Mouse (Mus musculus) hindbrain, embryonic 14.5 days (tissue): ENCODE measurements at regions not wholly inside any gene's neighbourhood (a gene's known extent, or its start where the extent isn't known, plus 50 kb on each side); places are given as distances from the start of the nearest gene placed in this dataset.

Experiments
- ATAC-seq: fragments of 200-750 bp; cut with Nextera tagmentation; 2 replicates; pipeline ENCODE4 v1.8.0; 2017; ENCODE audit warnings: moderate number of reproducible peaks, mild to moderate bottlenecking, moderate TSS enrichment, moderate library complexity; ENCODE audit not compliant: low FRiP score
- DNase-seq: peaks from one replicate; pipeline ENCODE4 v3.0.0-alpha.2; 2015; ENCODE audit warnings: low spot score
- H3K27ac ChIP-seq: fragments of 300-500 bp; sonication (generic); 2 replicates; pipeline ENCODE4 v1.5.1; 2014; ENCODE audit warnings: mild to moderate bottlenecking, moderate library complexity
- H3K27me3 ChIP-seq: fragments of 300-500 bp; sonication (generic); 2 replicates; pipeline ENCODE4 v1.6.1; 2014; ENCODE audit warnings: mild to moderate bottlenecking, low read length, mixed read lengths; ENCODE audit not compliant: control insufficient read depth, insufficient read depth
- H3K36me3 ChIP-seq: fragments of 300-500 bp; sonication (generic); replicated peaks from 2 replicates; pipeline ENCODE4 v1.6.1; 2014; ENCODE audit not compliant: control insufficient read depth, insufficient read depth
- H3K4me1 ChIP-seq: fragments of 300-500 bp; sonication (generic); replicated peaks from 2 replicates; pipeline ENCODE4 v1.6.1; 2014; ENCODE audit warnings: antibody characterized with exemption, low read length, mixed read lengths; ENCODE audit not compliant: control insufficient read depth, insufficient read depth
- H3K4me2 ChIP-seq: fragments of 300-500 bp; sonication (generic); replicated peaks from 2 replicates; pipeline ENCODE4 v1.6.1; 2014; ENCODE audit warnings: mild to moderate bottlenecking, moderate library complexity
- H3K4me3 ChIP-seq: fragments of 300-500 bp; sonication (generic); replicated peaks from 2 replicates; pipeline ENCODE4 v1.5.1; 2014; ENCODE audit warnings: mild to moderate bottlenecking, low read length
- H3K9ac ChIP-seq: fragments of 300-500 bp; sonication (generic); 2 replicates; pipeline ENCODE4 v1.6.1; 2014
- H3K9me3 ChIP-seq: fragments of 300-500 bp; sonication (generic); 2 replicates; pipeline ENCODE4 v1.6.1; 2016; ENCODE audit warnings: low read length; ENCODE audit not compliant: control insufficient read depth
- WGBS: fragments of 180-500 bp; shearing (Covaris S2); extraction: QIAGEN DNeasy Blood & Tissue Kit; methylation state at CpG from one replicate; pipeline ENCODE4 v1.1.7; 2014; 5-methylcytosine and 5-hydroxymethylcytosine counted together

- Histone ChIP-seq H3K9ac (no peak overlapping the region), H3K4me1 (no peaks in the 10 kb centered on the region; the same call in 1 of the 2 replicates), H3K4me2 (no peak overlapping the region), H3K4me3 (no peak overlapping the region), H3K27ac (no peak overlapping the region), H3K36me3 (no peaks in the 10 kb centered on the region), H3K27me3 (no peaks in the 10 kb centered on the region), H3K9me3 (no peaks in the 10 kb centered on the region)
- DNase-seq (no peak), ATAC-seq (no peak)
- 67% methylated on average over 9 of the region's 9 CpGs for WGBS
These were observed 174.9 kb downstream of the Ktn1 start for GRCm38 (mm10) chr14:47823182-47823581.

GRCm38 (mm10) chr14:47823696-47824095, 175.4 kb downstream of the Ktn1 start:
- no peak overlapping the region for H3K4me2 ChIP-seq
- ATAC-seq, result no peak
- no peaks in the 10 kb centered on the region for H3K27me3 ChIP-seq
- H3K4me3 ChIP-seq, result no peak overlapping the region
- H3K27ac ChIP-seq, result no peak overlapping the region
- no peak overlapping the region for H3K9ac ChIP-seq
- WGBS, result 76% methylated on average over 8 of the region's 8 CpGs
- no peaks in the 10 kb centered on the region; the same call in 1 of the 2 replicates for H3K4me1 ChIP-seq
- H3K36me3 ChIP-seq, result no peaks in the 10 kb centered on the region
- H3K9me3 ChIP-seq, result no peaks in the 10 kb centered on the region
- DNase-seq, result no peak

- H3K4me2 ChIP-seq, result no peak overlapping the region
- no peak overlapping the region for H3K4me3 ChIP-seq
- H3K27me3 ChIP-seq, result no peaks in the 10 kb centered on the region
- no peaks in the 10 kb centered on the region for H3K36me3 ChIP-seq
- DNase-seq (no peak), ATAC-seq (no peak)
- H3K27ac ChIP-seq, result no peak overlapping the region
- no peaks in the 10 kb centered on the region for H3K9me3 ChIP-seq
- H3K4me1 ChIP-seq, result no peaks in the 10 kb centered on the region; the same call in 1 of the 2 replicates
- H3K9ac ChIP-seq, result no peak overlapping the region
- WGBS, result 87% methylated on average over 3 of the region's 3 CpGs
These were observed 177.3 kb downstream of the Ktn1 start for GRCm38 (mm10) chr14:47825446-47825956.

GRCm38 (mm10) chr14:47826545-47826944, 178.3 kb downstream of the Ktn1 start:
- H3K4me2 ChIP-seq, result no peak overlapping the region
- ATAC-seq, result no peak
- 52% methylated on average over 4 of the region's 4 CpGs for WGBS
- H3K9ac ChIP-seq, result no peak overlapping the region
- no peaks in the 10 kb centered on the region for H3K27me3 ChIP-seq
- H3K4me1 ChIP-seq, result no peaks in the 10 kb centered on the region
- no peaks in the 10 kb centered on the region for H3K36me3 ChIP-seq
- no peaks in the 10 kb centered on the region for H3K9me3 ChIP-seq
- H3K27ac ChIP-seq, result no peak overlapping the region
- no peak for DNase-seq
- H3K4me3 ChIP-seq, result no peak overlapping the region

- Histone ChIP-seq H3K4me2 (no peak overlapping the region), H3K9me3 (no peaks in the 10 kb centered on the region), H3K36me3 (no peaks in the 10 kb centered on the region), H3K9ac (no peak overlapping the region), H3K27ac (no peak overlapping the region), H3K4me1 (no peaks in the 10 kb centered on the region), H3K27me3 (no peaks in the 10 kb centered on the region), H3K4me3 (no peak overlapping the region)
- no peak for ATAC-seq
- DNase-seq, result no peak
- 88% methylated on average over 2 of the region's 2 CpGs for WGBS
These were observed 179.4 kb downstream of the Ktn1 start for GRCm38 (mm10) chr14:47827623-47828022.

GRCm38 (mm10) chr14:47833696-47834095, 185.4 kb downstream of the Ktn1 start:
- no peak overlapping the region for H3K27ac ChIP-seq
- H3K9ac ChIP-seq, result no peak overlapping the region
- H3K4me2 ChIP-seq, result no peak overlapping the region
- ATAC-seq, result no peak
- no peaks in the 10 kb centered on the region for H3K4me1 ChIP-seq
- 80% methylated on average over 10 of the region's 10 CpGs for WGBS
- H3K9me3 ChIP-seq, result no peaks in the 10 kb centered on the region
- no peak for DNase-seq
- no peaks in the 10 kb centered on the region for H3K36me3 ChIP-seq
- H3K4me3 ChIP-seq, result no peak overlapping the region
- no peaks in the 10 kb centered on the region for H3K27me3 ChIP-seq

- H3K27ac ChIP-seq, result no peak overlapping the region
- WGBS, result 75% methylated on average over 4 of the region's 4 CpGs
These were observed 187.2 kb downstream of the Ktn1 start for GRCm38 (mm10) chr14:47835408-47835807.

GRCm38 (mm10) chr14:47839493-47840215, 191.4 kb downstream of the Ktn1 start:
- Histone ChIP-seq H3K9me3 (no peaks in the 10 kb centered on the region), H3K27ac (no peak overlapping the region)
- DNase-seq, result no peak

More at GRCm38 (mm10) chr14:47835408-47835807, 187.2 kb downstream of the Ktn1 start:
- Histone ChIP-seq H3K9ac (no peak overlapping the region), H3K36me3 (no peaks in the 10 kb centered on the region), H3K4me1 (no peaks in the 10 kb centered on the region), H3K9me3 (no peaks in the 10 kb centered on the region), H3K4me2 (no peak overlapping the region), H3K27me3 (no peaks in the 10 kb centered on the region), H3K4me3 (no peak overlapping the region)
- ATAC-seq (no peak), DNase-seq (no peak)

GRCm38 (mm10) chr14:47844366-47844765, 196.1 kb downstream of the Ktn1 start:
- no peak for ATAC-seq
- H3K4me3 ChIP-seq, result no peak overlapping the region
- H3K27me3 ChIP-seq, result no peaks in the 10 kb centered on the region
- no peaks in the 10 kb centered on the region for H3K36me3 ChIP-seq
- no peak for DNase-seq
- no peaks in the 10 kb centered on the region for H3K4me1 ChIP-seq
- no peak overlapping the region for H3K9ac ChIP-seq
- WGBS, result 77% methylated on average over 1 of the region's 1 CpGs
- no peak overlapping the region for H3K27ac ChIP-seq
- no peak overlapping the region for H3K4me2 ChIP-seq
- H3K9me3 ChIP-seq, result no peaks in the 10 kb centered on the region

More at GRCm38 (mm10) chr14:47839493-47840215, 191.4 kb downstream of the Ktn1 start:
- Histone ChIP-seq H3K4me3 (no peak overlapping the region), H3K27me3 (no peaks in the 10 kb centered on the region), H3K9ac (no peak overlapping the region), H3K4me1 (no peaks in the 10 kb centered on the region), H3K36me3 (no peaks in the 10 kb centered on the region), H3K4me2 (no peak overlapping the region)
- WGBS, result 55% methylated on average over 6 of the region's 6 CpGs
- no peak for ATAC-seq
